Mouse (Mus musculus) stomach, postnatal 0 days (tissue): ENCODE measurements around the gene Mad2l1bp. TPM values are rescaled to one million over a fixed set of nuclear protein-coding genes. Genes with fewer than 3 reads are reported as not detected.

Experiments
- ATAC-seq: fragments of 200-750 bp; cut with Nextera tagmentation; 2 replicates; pipeline ENCODE4 v1.8.0; 2017; ENCODE audit not compliant: low FRiP score, low TSS enrichment
- DNase-seq: peaks from one replicate; pipeline ENCODE4 v3.0.0-alpha.2; 2016; ENCODE audit warnings: low spot score
- H3K27ac ChIP-seq: fragments of 300-500 bp; sonication (generic); replicated peaks from 2 replicates; pipeline ENCODE4 v1.5.1; 2014; ENCODE audit warnings: mild to moderate bottlenecking, control low read depth
- H3K27me3 ChIP-seq: fragments of 300-500 bp; sonication (generic); 2 replicates; pipeline ENCODE4 v1.6.1; 2014; ENCODE audit warnings: low read length; ENCODE audit not compliant: control insufficient read depth, insufficient read depth
- H3K36me3 ChIP-seq: fragments of 300-500 bp; sonication (generic); 2 replicates; pipeline ENCODE4 v1.6.1; 2014; ENCODE audit warnings: low read length, mixed read lengths; ENCODE audit not compliant: control insufficient read depth, insufficient read depth
- H3K4me1 ChIP-seq: fragments of 300-500 bp; sonication (generic); replicated peaks from 2 replicates; pipeline ENCODE4 v1.6.1; 2014; ENCODE audit warnings: antibody characterized with exemption; ENCODE audit not compliant: control insufficient read depth, insufficient read depth
- H3K4me2 ChIP-seq: fragments of 300-500 bp; sonication (generic); replicated peaks from 2 replicates; pipeline ENCODE4 v1.6.1; 2014; ENCODE audit warnings: low read depth, mild to moderate bottlenecking, control low read depth, moderate library complexity
- H3K4me3 ChIP-seq: fragments of 300-500 bp; sonication (generic); 2 replicates; pipeline ENCODE4 v1.5.1; 2014; ENCODE audit warnings: low read depth, low read length, control low read depth
- H3K9ac ChIP-seq: fragments of 300-500 bp; sonication (generic); 2 replicates; pipeline ENCODE4 v1.6.1; 2014; ENCODE audit warnings: mild to moderate bottlenecking, low read length, control low read depth, mixed read lengths
- H3K9me3 ChIP-seq: fragments of 300-500 bp; sonication (generic); 2 replicates; pipeline ENCODE4 v1.6.1; 2016; ENCODE audit warnings: low read length; ENCODE audit not compliant: control insufficient read depth
- CTCF ChIP-seq: IDR thresholded peaks from 2 replicates; pipeline ENCODE4 v1.5.1; 2016; ENCODE audit warnings: antibody characterized with exemption, low read depth, mild to moderate bottlenecking, moderate library complexity
- EP300 ChIP-seq: optimal IDR thresholded peaks from 2 replicates; pipeline ENCODE3; 2016; ENCODE audit warnings: antibody characterized with exemption
- WGBS: fragments of 180-500 bp; shearing (Covaris S2); extraction: QIAGEN DNeasy Blood & Tissue Kit; methylation state at CpG from one replicate; pipeline ENCODE4 v1.1.7; 2014; 5-methylcytosine and 5-hydroxymethylcytosine counted together
- polyA plus RNA-seq: library from polyadenylated mRNA; unstranded; fragments of >200 nt; fragmentation: Nextera tagmentation; extraction: Ambion mirVana; gene quantifications from 2 replicates; pipeline ENCODE4 v1.2.1, GENCODE M21; 2015

Gene Mad2l1bp
- polyA plus RNA-seq, 1 experiment from 2014 or later, result 35.5 TPM

DNA sequence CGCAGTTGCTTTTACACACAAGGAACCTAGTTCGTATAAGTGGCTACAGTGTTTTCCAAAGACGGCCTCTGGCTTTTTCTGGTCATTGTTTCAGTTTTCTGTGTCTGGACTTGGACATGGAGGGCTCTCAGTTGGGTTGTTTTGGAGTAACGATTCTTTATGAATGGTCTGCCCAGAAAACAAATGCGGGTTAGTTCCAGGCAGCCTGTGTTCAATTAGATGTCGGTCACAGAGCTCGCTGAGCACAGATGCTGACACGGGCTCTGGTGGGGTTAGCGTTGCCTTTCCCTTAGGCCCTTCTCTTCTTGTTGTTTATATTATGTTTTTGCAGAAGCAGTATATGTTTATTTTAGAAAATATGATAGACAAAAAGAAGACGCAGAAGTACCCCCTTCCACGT is 37.2 kb downstream of the Mad2l1bp start:
- Histone ChIP-seq H3K4me3 (no peak overlapping the region), H3K9me3 (no peaks in the 10 kb centered on the region), H3K9ac (no peak overlapping the region), H3K27me3 (no peaks in the 10 kb centered on the region), H3K27ac (no peak overlapping the region), H3K4me1 (no peaks in the 10 kb centered on the region), H3K36me3 (peaks cover 8% of the 10 kb centered on the region; the same call in 1 of the 2 replicates), H3K4me2 (no peak overlapping the region)
- TF ChIP-seq CTCF (no peak), EP300 (no peak)
- DNase-seq, result no peak
- WGBS, result 63% methylated on average over 11 of the region's 11 CpGs
- no peak for ATAC-seq

DNA sequence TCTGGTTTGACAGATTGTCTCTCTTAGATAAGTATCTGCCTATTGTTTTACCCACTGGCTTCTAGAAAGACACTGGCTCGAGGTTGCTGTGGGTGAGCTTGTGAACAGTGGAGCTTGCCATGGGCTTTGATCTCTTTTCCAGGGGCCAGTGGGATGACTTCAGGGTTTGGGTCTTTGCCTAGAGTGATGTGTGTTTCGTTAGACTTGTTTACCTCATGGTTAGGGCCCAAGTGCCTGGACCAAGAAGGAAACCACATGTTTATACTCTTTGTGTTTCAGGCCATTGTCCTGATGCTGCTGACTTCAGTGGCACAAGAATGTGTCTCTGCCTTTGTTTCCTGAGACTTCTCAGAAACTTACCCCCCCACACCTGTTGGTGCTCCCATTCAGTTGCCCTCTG is 37.9 kb downstream of the Mad2l1bp start:
- ATAC-seq, result no peak
- WGBS, result 19% methylated on average over 2 of the region's 2 CpGs

DNA sequence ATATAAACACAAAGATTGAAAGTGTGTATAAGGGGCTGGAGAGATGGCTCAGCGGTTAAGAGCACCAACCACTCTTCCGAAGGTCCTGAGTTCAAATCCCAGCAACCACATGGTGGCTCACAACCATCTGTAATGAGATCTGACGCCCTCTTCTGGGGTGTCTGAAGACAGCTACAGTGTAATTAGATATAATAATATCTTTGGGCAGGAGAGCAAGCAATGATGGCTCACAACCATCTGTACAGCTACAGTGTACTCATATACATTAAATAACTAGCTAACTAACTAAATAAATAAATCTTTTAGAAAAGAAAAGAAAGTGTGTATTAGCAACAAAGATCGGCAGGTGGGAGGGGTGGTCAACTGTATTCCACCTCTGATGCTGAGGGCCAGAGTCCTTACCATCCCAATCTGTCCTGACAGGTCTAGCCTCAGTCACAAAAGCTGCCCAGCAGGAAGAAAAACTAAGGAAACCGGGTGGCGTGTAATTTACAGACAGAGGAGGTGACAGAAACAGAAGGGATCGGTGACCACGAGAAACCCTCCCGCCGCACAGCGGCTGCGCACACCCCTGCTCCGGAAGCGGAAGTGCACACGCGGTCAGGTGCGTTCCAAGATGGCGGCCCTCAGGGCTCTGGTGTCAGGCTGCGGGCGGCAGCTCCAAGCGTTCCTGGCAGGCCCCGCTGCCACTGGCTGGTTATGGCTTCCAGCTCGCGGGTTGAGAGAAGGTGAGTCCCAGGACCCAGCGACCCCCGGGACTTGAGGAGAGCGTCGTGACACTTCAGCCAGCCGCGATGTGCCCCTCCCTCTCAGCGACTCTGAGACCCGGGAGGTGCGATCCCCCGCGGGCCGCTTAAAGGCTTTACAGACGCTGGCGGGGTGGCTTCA is 42.7 kb downstream of the Mad2l1bp start, which contains the start of gene Mrps18a:
TSS of gene Mrps18a (plus strand) at position 585 of the 888 bp plus-strand sequence.
- Histone ChIP-seq H3K27ac (0 out of 2 replicates have a peak within 1 kb of the TSS, but pooled peaks have one; percentile 41), H3K27me3 (peaks cover 2% of the 10 kb centered on the region; the same call in 1 of the 2 replicates), H3K4me3 (peak within 1 kb of the TSS; percentile 75), H3K9me3 (no peaks in the 10 kb centered on the region), H3K4me1 (no peaks in the 10 kb centered on the region), H3K9ac (peak within 1 kb of the TSS; percentile 77), H3K4me2 (peak within 1 kb of the TSS; percentile 72), H3K36me3 (no peaks in the 10 kb centered on the region)
- TF ChIP-seq EP300 (no peak), CTCF (no peak)
- ATAC-seq, result peak; percentile 92
- DNase-seq, result peak; percentile 88
- WGBS, result 5% methylated on average over 37 of the region's 38 CpGs

More for the DNA sequence above, 37.9 kb downstream of the Mad2l1bp start:
- no peak overlapping the region for H3K27ac ChIP-seq
- H3K9me3 ChIP-seq, result no peaks in the 10 kb centered on the region
- no peak overlapping the region for H3K4me2 ChIP-seq
- H3K36me3 ChIP-seq, result peaks cover 8% of the 10 kb centered on the region; the same call in 1 of the 2 replicates
- no peak for DNase-seq
- TF ChIP-seq EP300, result no peak
- TF ChIP-seq CTCF, result no peak
- H3K27me3 ChIP-seq, result no peaks in the 10 kb centered on the region
- no peak overlapping the region for H3K4me3 ChIP-seq
- H3K4me1 ChIP-seq, result no peaks in the 10 kb centered on the region
- no peak overlapping the region for H3K9ac ChIP-seq

DNA sequence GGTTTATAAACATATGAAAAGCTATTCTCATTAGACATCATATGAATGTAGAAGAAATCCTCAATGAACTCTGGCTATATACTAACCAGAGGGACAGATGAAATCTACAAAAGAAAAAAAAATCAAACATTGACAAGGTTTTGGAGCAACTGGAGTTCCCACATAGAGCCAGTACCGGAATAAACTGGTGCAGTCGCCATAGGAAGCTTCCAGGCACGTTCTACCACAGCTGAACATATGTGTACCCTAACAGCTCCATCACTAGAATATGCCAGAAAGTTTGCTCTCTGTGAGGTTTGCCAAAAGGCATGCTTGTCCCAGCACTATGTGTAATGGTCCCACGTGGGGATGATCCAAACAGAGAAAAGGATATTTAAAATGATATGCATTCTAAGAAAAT is 45.1 kb downstream of the Mad2l1bp start:
- peaks cover 2% of the 10 kb centered on the region; the same call in 1 of the 2 replicates for H3K27me3 ChIP-seq
- 68% methylated on average over 4 of the region's 4 CpGs for WGBS
- no peaks in the 10 kb centered on the region for H3K4me1 ChIP-seq
- H3K27ac ChIP-seq, result no peak overlapping the region
- TF ChIP-seq EP300 (no peak), CTCF (no peak)
- no peak overlapping the region for H3K4me2 ChIP-seq
- no peaks in the 10 kb centered on the region for H3K36me3 ChIP-seq
- no peaks in the 10 kb centered on the region for H3K9me3 ChIP-seq
- DNase-seq, result no peak
- no peak for ATAC-seq
- H3K9ac ChIP-seq, result no peak overlapping the region
- H3K4me3 ChIP-seq, result no peak overlapping the region

DNA sequence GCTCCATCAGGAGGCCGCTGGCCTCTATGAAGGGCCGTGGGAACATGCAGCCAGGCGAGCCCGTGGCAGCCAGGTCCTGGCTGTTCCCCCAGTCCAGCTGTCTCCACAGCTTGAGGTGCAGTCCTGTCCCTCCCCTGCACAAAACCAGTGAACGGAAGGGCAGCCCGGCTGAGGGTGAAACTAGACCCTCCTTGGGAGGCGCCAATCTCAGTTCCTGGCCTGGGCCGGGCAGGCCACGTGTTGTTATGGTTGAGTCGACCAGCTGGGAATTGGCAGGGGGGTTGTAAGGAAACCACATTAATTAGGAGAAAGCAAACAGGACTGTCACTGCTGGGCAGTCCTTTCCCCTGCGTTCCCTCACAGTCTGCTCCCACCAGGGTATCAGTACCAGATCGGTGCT is 48.9 kb downstream of the Mad2l1bp start:
- no peak for TF ChIP-seq EP300
- TF ChIP-seq CTCF, result peak; percentile 21; the same call in 1 of the 2 replicates

More for the DNA sequence above, 48.9 kb downstream of the Mad2l1bp start:
- H3K9ac ChIP-seq, result no peak overlapping the region
- DNase-seq (no peak), ATAC-seq (peak; percentile 72)
- no peaks in the 10 kb centered on the region for H3K4me1 ChIP-seq
- no peaks in the 10 kb centered on the region for H3K9me3 ChIP-seq
- 23% methylated on average over 12 of the region's 12 CpGs for WGBS
- peaks cover 1% of the 10 kb centered on the region; the same call in 1 of the 2 replicates for H3K27me3 ChIP-seq
- H3K27ac ChIP-seq, result 0 out of 2 replicates have a peak overlapping the region, but pooled peaks have one; percentile 24
- H3K36me3 ChIP-seq, result no peaks in the 10 kb centered on the region
- no peak overlapping the region for H3K4me2 ChIP-seq
- no peak overlapping the region for H3K4me3 ChIP-seq
